Mouse (Mus musculus): ENCODE results near the gene Prl4a1.
"Not testable (repeated sequence)": the region's sequence is repeated elsewhere in the genome, so short reads cannot be mapped to it uniquely, and the experiment has no call there.

Prl4a1 gene

GRCm38 (mm10) chr13:28015912-28016311 is at the start of gene Prl4a1:
Gene Prl4a1, plus strand, starts transcription at chr13:28016212.
- DNase-seq (ENCODE audit: low spot score): no peak

- DNase-seq (ENCODE audit: low spot score): no peak
Measured at GRCm38 (mm10) chr13:27972931-27973330, 43.1 kb upstream of the Prl4a1 start.

- DNase-seq (ENCODE audit: low spot score): not testable (repeated sequence)
Measured at GRCm38 (mm10) chr13:27974281-27974680, 41.7 kb upstream of the Prl4a1 start.

GRCm38 (mm10) chr13:27977646-27978045 is 38.4 kb upstream of the Prl4a1 start:
- no peak for DNase-seq (ENCODE audit: low spot score)

GRCm38 (mm10) chr13:27996557-27996956 is 19.5 kb upstream of the Prl4a1 start:
- DNase-seq (ENCODE audit: low spot score): not testable (repeated sequence)

- DNase-seq (ENCODE audit: low spot score): no peak
Measured at GRCm38 (mm10) chr13:28029330-28029729, 13.3 kb downstream of the Prl4a1 start.

DNA sequence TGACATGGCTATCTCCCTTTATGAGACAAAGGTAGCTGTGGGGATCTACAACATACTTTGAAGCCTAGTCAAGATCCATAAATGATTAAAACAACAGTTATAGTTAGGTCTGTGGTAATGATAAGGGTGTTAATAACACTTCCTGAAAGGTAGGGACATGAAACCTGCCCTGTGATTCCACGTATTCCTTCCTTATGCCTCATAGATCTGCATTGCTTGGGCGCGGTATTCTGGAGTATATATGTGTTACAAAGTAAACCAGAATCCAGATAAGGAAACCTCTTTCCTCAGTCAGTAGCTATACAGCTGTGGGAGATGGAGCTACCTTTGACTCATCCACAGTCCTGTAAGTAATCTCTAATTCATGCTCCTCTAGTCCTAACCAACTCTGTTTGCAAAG is 53.3 kb downstream of the Prl4a1 start:
- DNase-seq (ENCODE audit: low spot score): no peak
